Mouse (Mus musculus) liver, postnatal 0 days (tissue): ENCODE measurements around the gene Cenpq.

Experiments
- CTCF ChIP-seq: sonication (generic); IDR thresholded peaks from 2 replicates; pipeline ENCODE4 v1.5.1; 2016; ENCODE audit warnings: antibody characterized with exemption, low read depth
- EP300 ChIP-seq: IDR thresholded peaks from 2 replicates; pipeline ENCODE4 v1.6.1; 2016; ENCODE audit warnings: antibody characterized with exemption, low read depth, mild to moderate bottlenecking

- no peak for TF ChIP-seq CTCF
- TF ChIP-seq EP300: no peak
These were observed 60.1 kb downstream of the Cenpq start for GRCm38 (mm10) chr17:40874701-40875100.
